Mouse (Mus musculus) adrenal gland, postnatal 25 days (tissue): ENCODE measurements around the gene Celsr1. TPM values are rescaled to one million over a fixed set of nuclear protein-coding genes. Genes with fewer than 3 reads are reported as not detected.
A peak's percentile ranks its signal among the peaks of the same experiment; 100 is the strongest.

Experiments used
- DNase-seq: peaks from one replicate; pipeline ENCODE4 v3.0.0; 2021; ENCODE audit warnings: mixed read lengths
- long read RNA-seq: library from polyadenylated mRNA; stranded (forward); transcript quantifications from one replicate; pipeline ENCODE4 v2.0.0, GENCODE M21; 2021
- total RNA-seq: library from RNA; stranded (reverse); gene quantifications from 2 replicates; pipeline ENCODE4 v1.2.3, GENCODE M21; 2021

The Celsr1 gene
- 6.9 and 8.7 TPM in 2 replicates for total RNA-seq
- long read RNA-seq, partial matches to known transcripts, result 0 of 3 reads
- long read RNA-seq, other reads (novel, unspliced or antisense), result 3 of 3 reads

- peak; percentile 38 for DNase-seq
Measured at GRCm38 (mm10) chr15:86033191-86033841, at the start of gene Celsr1. TSS of gene Celsr1 (minus strand) at chr15:86033777.

- no peak for DNase-seq
Measured at GRCm38 (mm10) chr15:86083261-86083741, 49.7 kb upstream of the Celsr1 start.

GRCm38 (mm10) chr15:86082551-86082961, 49.0 kb upstream of the Celsr1 start:
- no peak for DNase-seq

- no peak for DNase-seq
Measured at GRCm38 (mm10) chr15:86081654-86082053, 48.1 kb upstream of the Celsr1 start.

- DNase-seq, result no peak
Measured at GRCm38 (mm10) chr15:86080408-86080807, 46.8 kb upstream of the Celsr1 start.

- peak; percentile 27 for DNase-seq
Measured at GRCm38 (mm10) chr15:86079876-86080275, 46.3 kb upstream of the Celsr1 start.

- no peak for DNase-seq
Measured at GRCm38 (mm10) chr15:86079467-86079866, 45.9 kb upstream of the Celsr1 start.

- no peak for DNase-seq
Measured at GRCm38 (mm10) chr15:86078481-86079216, 45.1 kb upstream of the Celsr1 start.

- no peak for DNase-seq
Measured at GRCm38 (mm10) chr15:86077934-86078333, 44.4 kb upstream of the Celsr1 start.

GRCm38 (mm10) chr15:86076378-86076777, 42.8 kb upstream of the Celsr1 start:
- DNase-seq, result no peak

GRCm38 (mm10) chr15:86076048-86076315, 42.4 kb upstream of the Celsr1 start:
- no peak for DNase-seq

GRCm38 (mm10) chr15:86075305-86076047, 41.9 kb upstream of the Celsr1 start:
- DNase-seq, result no peak

- DNase-seq, result no peak
Measured at GRCm38 (mm10) chr15:86074171-86074937, 40.8 kb upstream of the Celsr1 start.

GRCm38 (mm10) chr15:86071166-86071565, 37.6 kb upstream of the Celsr1 start:
- DNase-seq, result no peak

- no peak for DNase-seq
Measured at GRCm38 (mm10) chr15:86070368-86070767, 36.8 kb upstream of the Celsr1 start.

GRCm38 (mm10) chr15:86069011-86069791, 35.6 kb upstream of the Celsr1 start:
- no peak for DNase-seq

- DNase-seq, result no peak
Measured at GRCm38 (mm10) chr15:86067941-86068495, 34.4 kb upstream of the Celsr1 start.

- no peak for DNase-seq
Measured at GRCm38 (mm10) chr15:86067581-86067910, 34.0 kb upstream of the Celsr1 start.

- no peak for DNase-seq
Measured at GRCm38 (mm10) chr15:86066836-86067580, 33.4 kb upstream of the Celsr1 start.

- DNase-seq, result no peak
Measured at GRCm38 (mm10) chr15:86065367-86065766, 31.8 kb upstream of the Celsr1 start.

- no peak for DNase-seq
Measured at GRCm38 (mm10) chr15:86064850-86065229, 31.3 kb upstream of the Celsr1 start.
